Mouse (Mus musculus) ES-Bruce4 (cell line): ENCODE data around the gene Zfp787.

ENCODE experiments used
- CTCF ChIP-seq: IDR thresholded peaks from one replicate; pipeline ENCODE4 v1.8.1; 2011; ENCODE audit warnings: low read depth, low read length
- EP300 ChIP-seq: IDR thresholded peaks from 2 replicates; pipeline ENCODE4 v1.6.1; 2011; ENCODE audit warnings: low read depth, low read length; ENCODE audit not compliant: insufficient read depth
- POLR2A ChIP-seq: IDR thresholded peaks from one replicate; pipeline ENCODE4 v1.8.1; 2011; ENCODE audit warnings: low read length; ENCODE audit not compliant: insufficient read depth

DNA sequence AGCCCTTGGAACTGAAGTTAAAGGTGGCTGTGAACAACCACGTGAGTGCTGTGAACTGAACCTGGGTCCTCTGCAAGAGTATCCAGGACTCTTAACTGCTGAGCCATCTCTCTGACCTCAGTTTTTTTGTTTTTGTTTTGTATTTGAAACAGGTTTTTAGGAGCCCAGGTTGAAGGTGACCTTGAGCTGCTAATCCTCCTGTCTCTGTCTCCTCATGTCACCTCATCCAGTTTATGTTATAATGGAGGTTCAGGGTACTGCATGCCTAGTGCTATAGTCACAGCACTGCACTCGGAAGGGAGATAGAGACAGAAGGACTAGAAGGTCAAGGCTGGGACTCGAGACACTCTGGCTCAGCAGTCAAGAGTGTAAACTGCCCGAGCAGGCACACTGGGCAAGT lies 6.4 kb upstream of the Zfp787 start:
- no peak for TF ChIP-seq CTCF
- no peak for TF ChIP-seq POLR2A
- no peak for TF ChIP-seq EP300
